Mouse (Mus musculus): ENCODE data around the gene Tmem44.

DNA sequence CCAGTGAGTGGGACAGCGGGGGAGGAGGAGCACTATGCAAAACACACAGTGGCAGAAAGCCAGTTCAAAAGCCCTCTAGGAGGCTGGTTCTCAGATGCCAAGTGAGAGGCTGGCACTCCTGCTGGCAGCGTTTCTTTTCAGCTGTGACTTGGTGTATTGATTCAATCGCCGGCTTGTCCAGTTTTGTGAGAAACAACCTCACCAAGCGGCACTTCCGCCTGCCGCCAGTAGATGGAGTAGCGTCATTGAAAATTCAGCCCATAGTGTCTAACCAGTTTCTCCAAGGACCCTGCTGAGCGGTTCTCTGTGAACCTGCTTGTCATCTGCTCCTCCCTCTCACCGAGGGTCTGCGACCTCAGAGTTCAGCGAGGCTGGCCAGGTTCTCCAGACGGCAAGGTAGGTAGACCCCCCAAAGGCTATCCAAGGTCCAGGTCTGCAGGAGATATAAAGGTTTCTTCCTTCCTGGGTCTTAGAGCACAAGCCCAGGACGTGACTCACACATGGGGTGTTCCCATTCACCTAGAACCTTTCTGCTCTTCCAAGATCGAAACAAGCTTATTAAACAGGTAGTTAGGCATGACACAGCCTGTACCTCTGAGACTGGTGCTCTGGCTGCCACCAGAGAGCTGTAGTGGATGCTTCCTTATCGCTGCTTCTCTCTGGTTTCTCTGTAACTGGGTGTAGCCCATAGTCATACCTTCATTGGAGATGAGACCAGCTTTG, 46.5 kb upstream of the Tmem44 start:
- 0 out of 2 replicates have a peak, but pooled peaks have one; percentile 8 for TF ChIP-seq POLR2A (IDR thresholded peaks at IDR 0.05; ENCODE audit: borderline replicate concordance, extremely low read depth, low read depth, low read length)
- TF ChIP-seq CTCF (IDR thresholded peaks at IDR 0.05; ENCODE audit: insufficient read depth, low read length): peak; percentile 95

Measured in lung, adult 2 months (tissue).